Mouse (Mus musculus) thymus, adult 18-20 months (tissue): ENCODE data around the gene Ank3.

Experiments
- DNase-seq, 2 experiments: peaks; one replicate each; pipeline ENCODE4 v3.0.0; 2022; ENCODE audit warnings: mixed read lengths in 2 of 2

The Ank3 gene

DNA sequence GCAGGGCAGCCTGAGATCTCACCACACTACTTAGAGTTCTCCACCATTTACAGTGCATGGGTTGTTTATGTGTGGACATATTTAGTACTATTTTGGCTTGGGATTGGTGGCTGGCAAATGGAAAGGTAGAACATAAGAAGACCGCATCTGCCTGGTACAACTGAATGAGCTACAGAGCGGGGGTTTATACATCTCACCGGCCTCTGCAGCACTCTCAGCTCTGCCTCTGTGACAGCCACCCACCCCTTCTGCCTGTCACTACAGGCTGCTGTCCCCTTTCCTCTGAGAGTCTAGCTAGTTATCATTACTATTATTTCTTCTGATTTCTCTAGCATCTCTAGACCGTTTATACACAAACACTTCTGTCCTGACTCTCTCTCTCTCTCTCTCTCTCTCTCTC is 325.6 kb downstream of the Ank3 start:
- no peak for DNase-seq

DNA sequence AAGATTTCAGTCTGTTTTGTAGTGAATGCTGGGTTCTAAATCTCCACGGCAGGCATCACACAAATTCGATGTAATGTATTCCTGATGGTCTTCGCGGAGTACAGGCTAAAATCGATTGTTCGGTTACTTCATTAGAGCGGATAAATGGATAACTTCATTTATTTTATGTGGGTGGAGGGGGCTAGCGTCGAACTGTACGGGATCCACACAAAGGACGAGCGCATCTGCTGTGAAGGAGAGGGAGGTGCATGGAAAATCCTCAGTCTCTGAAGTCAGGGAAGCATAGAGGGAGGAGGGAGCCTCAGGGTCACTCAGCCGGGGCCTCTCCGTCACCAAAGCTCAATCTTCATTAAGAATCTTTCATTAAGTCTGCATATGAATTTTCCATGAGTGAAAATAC is 326.5 kb downstream of the Ank3 start:
- DNase-seq = no peak

GRCm38 (mm10) chr10:69726265-69726664 is 327.7 kb downstream of the Ank3 start:
- no peak for DNase-seq

DNA sequence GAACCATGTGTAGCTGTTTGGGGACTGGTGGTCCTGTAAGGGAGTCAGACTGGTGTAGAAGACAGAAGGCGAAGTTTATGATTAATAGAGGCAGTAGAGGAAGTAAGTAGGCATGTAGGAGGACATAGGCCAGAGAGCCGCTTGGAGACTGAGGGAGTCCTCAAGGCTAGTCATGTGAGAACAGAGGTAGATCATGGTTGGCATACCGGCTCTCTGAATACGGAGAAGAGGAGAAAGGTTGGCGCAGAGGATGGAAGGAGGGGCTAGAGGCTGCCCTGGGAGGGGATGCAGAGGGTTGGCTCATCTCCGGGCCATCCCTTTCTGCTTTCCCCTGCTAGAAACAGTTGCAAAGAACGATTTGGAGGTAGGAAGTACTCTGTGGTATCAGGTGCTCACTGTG is 328.2 kb downstream of the Ank3 start:
- no peak for DNase-seq

DNA sequence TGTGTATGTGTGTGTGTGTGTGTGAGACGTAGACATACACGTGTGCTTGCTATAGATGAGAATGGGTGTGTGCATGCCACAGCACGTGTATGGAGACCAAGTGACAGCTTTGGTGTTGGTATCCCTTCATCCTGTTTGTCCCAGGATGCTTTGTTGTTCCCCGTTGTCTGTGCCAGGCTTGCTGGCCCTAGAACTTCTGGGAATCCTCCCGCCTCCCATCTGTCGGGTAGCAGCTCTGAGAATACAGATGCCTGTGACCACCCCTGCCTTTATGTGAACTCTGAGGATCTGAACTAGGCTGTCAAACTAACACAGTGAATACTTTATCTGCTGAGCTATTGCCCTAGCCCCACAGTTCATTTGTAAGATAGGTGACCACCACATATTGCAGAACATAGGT is 330.3 kb downstream of the Ank3 start:
- no peak for DNase-seq

GRCm38 (mm10) chr10:69730351-69730871 is 331.8 kb downstream of the Ank3 start:
- no peak for DNase-seq

- no peak for DNase-seq
These were observed 332.8 kb downstream of the Ank3 start for GRCm38 (mm10) chr10:69731341-69731740.

GRCm38 (mm10) chr10:69731863-69732262 is 333.3 kb downstream of the Ank3 start:
- no peak for DNase-seq

DNA sequence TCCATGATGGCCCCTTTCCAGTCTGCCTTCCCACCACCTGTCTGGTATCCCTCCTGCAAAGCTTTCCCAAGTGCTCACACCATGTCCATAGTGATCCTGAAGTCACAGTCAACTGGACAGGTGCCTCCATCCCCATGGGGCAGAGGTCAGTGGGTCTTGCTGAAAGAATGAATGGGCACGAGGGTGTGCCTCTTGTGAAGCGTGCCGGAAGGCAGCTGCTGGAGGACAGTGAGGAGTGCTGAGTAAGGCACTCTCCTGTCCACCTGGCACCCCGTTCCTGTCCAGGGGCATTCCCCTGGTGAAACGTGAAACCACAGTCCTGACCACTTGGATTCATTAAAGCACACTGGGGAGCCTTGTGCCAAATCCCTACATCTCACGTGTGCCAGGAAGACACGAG is 337.7 kb downstream of the Ank3 start:
- DNase-seq = no peak

GRCm38 (mm10) chr10:69738741-69739271 is 340.2 kb downstream of the Ank3 start:
- DNase-seq = no peak

GRCm38 (mm10) chr10:69742528-69742927 is 344.0 kb downstream of the Ank3 start:
- DNase-seq = no peak

DNA sequence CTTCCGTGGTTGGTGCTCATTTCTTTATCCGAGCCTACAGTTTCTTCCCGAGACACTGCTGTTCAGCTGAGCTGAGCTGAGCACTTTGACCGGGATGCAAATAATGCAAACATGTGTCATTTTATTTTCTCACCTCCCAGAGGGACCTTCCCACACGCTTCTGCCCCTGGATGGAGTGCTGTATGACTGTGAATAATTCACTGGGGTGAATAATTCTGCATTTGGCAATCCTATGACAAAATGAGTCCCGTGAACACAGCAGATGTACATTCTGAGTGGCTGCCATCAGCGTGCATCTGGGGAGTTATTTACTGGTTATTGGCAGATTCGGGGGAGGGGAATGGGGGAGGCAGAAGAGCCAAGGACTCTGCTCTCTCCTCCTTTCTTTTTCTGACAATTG is 345.6 kb downstream of the Ank3 start:
- DNase-seq = no peak

GRCm38 (mm10) chr10:69744871-69745270 is 346.3 kb downstream of the Ank3 start:
- no peak for DNase-seq

DNA sequence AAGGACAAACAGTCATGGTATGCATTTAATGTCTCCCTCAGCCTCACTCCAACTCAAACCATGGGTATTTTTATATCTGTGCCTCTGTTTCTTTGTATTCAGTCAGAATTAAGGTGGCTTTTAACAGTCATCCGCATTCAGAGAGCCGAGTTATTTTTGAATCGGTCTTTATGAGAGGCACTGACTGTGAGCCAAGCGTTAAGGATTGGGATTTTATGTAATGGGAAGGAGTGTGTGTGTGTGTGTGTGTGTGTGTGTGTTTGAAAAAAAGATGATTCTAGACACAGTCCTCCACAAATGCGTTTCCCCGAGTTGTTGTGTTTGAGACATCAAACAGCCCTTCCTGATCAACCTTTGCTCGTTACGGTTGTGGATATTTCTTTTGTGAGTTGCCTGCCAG is 347.7 kb downstream of the Ank3 start:
- DNase-seq = no peak

- no peak for DNase-seq
These were observed 348.2 kb downstream of the Ank3 start for GRCm38 (mm10) chr10:69746730-69747129.

DNA sequence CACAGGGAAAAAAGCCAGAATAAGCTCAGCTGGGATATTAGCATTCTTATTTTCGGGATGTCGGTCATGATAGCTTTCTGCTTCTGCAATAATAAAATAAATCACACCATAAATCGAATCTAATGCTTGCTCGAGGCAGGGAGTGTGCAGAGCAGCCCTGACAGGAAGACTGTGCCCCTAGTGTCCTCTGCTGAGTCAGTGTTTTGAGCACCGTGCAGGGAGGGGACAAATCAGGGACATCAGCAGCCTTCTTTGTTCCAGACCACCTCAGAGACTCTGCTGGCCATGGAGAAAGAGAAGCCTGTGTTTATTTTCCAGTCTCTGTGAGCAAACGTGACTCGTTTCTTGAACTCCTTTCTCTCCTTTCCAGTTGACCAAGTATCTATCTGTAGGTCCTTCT is 352.8 kb downstream of the Ank3 start:
- DNase-seq = no peak

GRCm38 (mm10) chr10:69753464-69753863 is 354.9 kb downstream of the Ank3 start:
- no peak for DNase-seq

GRCm38 (mm10) chr10:69756956-69757672 is 358.5 kb downstream of the Ank3 start:
- DNase-seq = no peak

DNA sequence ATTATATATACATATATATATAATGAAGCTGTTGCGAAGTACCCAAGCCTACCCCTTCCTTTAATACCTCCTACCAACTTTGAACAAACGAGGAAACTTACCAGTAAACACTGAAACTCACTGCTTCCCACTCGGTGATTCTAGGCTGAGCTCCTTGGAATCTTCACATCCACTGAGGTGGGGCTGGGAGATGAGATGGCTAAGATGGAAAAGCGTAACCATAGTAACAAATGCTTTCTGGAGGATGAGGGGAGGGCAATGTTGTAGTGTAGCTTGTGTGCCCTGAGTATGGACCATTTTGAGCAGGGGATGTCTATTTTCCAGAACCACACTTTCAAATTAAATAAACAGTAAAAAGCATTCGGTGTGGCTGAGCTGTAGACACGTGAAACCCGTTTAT is 364.4 kb downstream of the Ank3 start:
- DNase-seq = no peak

GRCm38 (mm10) chr10:69764402-69764801 is 365.8 kb downstream of the Ank3 start:
- no peak for DNase-seq

GRCm38 (mm10) chr10:69777065-69777645 is 378.6 kb downstream of the Ank3 start:
- DNase-seq = no peak

- DNase-seq = no peak
These were observed 379.2 kb downstream of the Ank3 start for GRCm38 (mm10) chr10:69777736-69778135.

DNA sequence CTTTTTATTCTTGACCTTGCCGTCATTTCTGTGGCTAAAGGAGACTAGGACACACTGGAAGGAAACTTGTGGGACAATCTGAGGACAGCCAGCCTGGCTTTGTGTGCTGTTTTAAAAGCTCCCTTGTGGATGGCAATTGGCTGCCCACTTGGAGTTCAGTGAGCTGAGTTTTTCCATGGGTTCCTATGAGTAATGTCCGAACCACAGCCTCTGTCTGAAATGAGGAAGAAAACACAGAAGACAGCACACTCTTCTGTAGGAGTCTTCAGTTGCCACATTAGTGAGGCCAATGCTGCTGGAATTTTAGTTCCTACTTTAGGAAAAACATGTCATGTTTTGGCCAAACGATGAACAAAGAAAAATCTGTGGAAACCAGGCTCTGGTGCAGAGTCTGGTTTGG is 380.7 kb downstream of the Ank3 start:
- DNase-seq = no peak

GRCm38 (mm10) chr10:69781491-69781890 is 382.9 kb downstream of the Ank3 start:
- DNase-seq = no peak
